Mouse (Mus musculus): Measurements from ENCODE around the gene Cfap97d1.

Cfap97d1 gene

GRCm38 (mm10) chr11:102031149-102031548 lies 47.1 kb downstream of the Cfap97d1 start:
- ATAC-seq (ENCODE audit: insufficient number of reproducible peaks, low FRiP score, low TSS enrichment), result peak; percentile 70; the same call in 1 of the 2 replicates

GRCm38 (mm10) chr11:102033055-102033591 lies 49.0 kb downstream of the Cfap97d1 start:
- ATAC-seq (ENCODE audit: insufficient number of reproducible peaks, low FRiP score, low TSS enrichment), result no peak

DNA sequence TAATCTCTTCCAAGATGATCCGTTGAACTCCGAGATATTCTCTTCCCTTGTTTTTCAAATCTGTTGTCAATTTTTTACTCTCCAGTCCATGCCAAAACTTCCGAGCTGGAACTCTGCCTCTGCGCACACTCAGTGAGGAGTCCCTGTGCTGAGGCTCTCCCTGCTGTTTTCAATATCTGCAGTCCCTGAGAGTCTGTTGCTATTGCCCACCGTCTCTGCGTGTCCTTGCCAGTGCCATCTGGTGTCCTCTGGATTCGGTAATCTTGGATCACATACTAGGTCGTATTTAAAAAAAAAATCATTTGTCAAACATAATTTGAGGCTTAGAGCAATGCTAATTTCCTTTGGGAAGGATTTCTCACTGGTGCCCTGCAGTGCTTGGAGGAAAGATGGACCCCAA lies 50.8 kb downstream of the Cfap97d1 start:
- ATAC-seq (ENCODE audit: insufficient number of reproducible peaks, low FRiP score, low TSS enrichment), result peak; percentile 65; the same call in 1 of the 2 replicates

DNA sequence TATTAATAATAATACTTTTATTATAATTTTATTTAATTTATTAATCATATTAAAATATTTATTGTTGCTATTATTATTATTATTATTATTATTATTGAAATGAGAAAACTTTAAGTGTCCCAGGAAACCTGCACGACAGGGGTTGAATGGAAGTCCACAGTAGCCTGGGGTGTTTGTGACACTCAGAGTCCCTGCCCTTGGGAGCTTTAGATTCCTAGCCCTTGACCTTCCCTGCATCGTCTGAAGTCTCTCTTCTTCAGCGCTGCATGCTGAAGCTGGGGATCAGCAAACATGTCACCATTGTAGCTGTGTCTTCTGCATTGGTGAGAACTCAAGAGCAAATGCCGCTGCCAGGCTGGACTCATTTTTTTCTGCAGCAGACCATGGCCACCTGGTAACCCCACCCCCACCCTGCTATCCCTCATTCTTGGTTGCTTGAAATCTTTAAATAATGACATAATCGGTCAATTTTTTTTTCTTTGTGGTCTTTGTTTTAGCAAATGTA lies 51.4 kb downstream of the Cfap97d1 start:
- ATAC-seq (ENCODE audit: insufficient number of reproducible peaks, low FRiP score, low TSS enrichment), result no peak

GRCm38 (mm10) chr11:102036336-102036735 lies 52.3 kb downstream of the Cfap97d1 start:
- no peak for ATAC-seq (ENCODE audit: insufficient number of reproducible peaks, low FRiP score, low TSS enrichment)

- ATAC-seq (ENCODE audit: insufficient number of reproducible peaks, low FRiP score, low TSS enrichment), result no peak
Observed at GRCm38 (mm10) chr11:102037789-102038188, 53.7 kb downstream of the Cfap97d1 start.

GRCm38 (mm10) chr11:102039487-102040137 lies 55.5 kb downstream of the Cfap97d1 start:
- ATAC-seq (ENCODE audit: insufficient number of reproducible peaks, low FRiP score, low TSS enrichment), result no peak

GRCm38 (mm10) chr11:102040138-102040524 lies 56.1 kb downstream of the Cfap97d1 start:
- ATAC-seq (ENCODE audit: insufficient number of reproducible peaks, low FRiP score, low TSS enrichment), result peak; percentile 56; the same call in 1 of the 2 replicates

DNA sequence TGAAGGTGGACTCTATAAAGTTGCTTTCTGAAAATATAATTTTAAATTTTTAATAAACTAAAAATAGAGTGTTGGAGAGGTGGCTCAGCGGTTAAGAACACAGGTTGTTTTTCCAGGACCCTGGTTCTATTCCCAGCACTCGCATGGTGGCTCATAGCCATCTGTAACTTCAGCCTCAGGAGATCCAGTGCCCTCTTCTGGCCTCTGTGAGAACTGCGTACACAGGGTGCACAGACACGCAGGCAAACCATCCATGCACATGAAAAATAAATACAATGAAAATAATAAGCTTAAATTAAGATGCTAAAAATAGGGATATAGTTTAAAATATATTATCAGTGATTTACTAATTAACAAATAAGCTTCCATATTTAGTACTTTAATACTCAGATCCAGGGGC lies 56.6 kb downstream of the Cfap97d1 start:
- ATAC-seq (ENCODE audit: insufficient number of reproducible peaks, low FRiP score, low TSS enrichment), result no peak

- no peak for ATAC-seq (ENCODE audit: insufficient number of reproducible peaks, low FRiP score, low TSS enrichment)
Observed at GRCm38 (mm10) chr11:102041350-102041949, 57.4 kb downstream of the Cfap97d1 start, which contains the start of gene Cd300lg. Gene Cd300lg (plus strand): TSS chr11:102041509.
